In the genomic region with DNA sequence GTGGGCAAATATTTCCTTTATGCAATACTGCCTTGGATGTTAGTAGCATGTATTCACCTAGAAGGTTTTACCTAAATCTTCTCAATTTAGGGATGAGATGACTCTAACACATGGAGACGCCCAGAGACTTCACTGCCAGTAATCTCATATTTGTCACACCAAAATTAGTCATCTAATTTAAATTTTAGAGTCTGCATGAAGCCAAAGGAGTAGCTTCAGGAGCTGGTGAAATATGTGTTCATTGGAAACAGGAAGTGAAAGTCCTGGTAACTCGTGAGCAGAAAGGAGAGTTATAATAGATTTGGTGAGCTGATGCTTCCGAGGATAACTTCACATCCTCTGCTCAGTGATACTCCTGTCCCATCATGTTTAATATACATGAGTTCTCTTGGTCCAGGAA, we compare ENCODE assay signal across 33 mouse cellular contexts. TPM values are rescaled to one million over a fixed set of nuclear protein-coding genes. Genes with fewer than 3 reads are reported as not detected.
DNase-seq lines count a peak whose midpoint lies in the region; ATAC-seq and TF ChIP-seq lines count a peak whose summit lies in the region.
"Had no signal": no experiment of that assay in that cellular context is flagged by ENCODE, and none has a peak within 500 bp of the region (broad histone marks: within the 10 kb centered on the region; RNA-seq: fewer than 3 reads in every experiment).

No protein-coding gene starts in this region.

- H3K9ac ChIP-seq in forebrain, embryonic 11.5 days (ENCODE audit: low read length): no peak overlapping the region
- no peak overlapping the region for H3K9ac ChIP-seq in forebrain, embryonic 15.5 days (replicated peaks)
- H3K9ac ChIP-seq: embryonic facial prominence, embryonic 15.5 days; forebrain, postnatal 0 days; hindbrain, embryonic 15.5 days; intestine, embryonic 15.5 days; liver, embryonic 13.5 days; lung, embryonic 15.5 days; midbrain, embryonic 12.5 days had no signal

- TF ChIP-seq POLR2A in bone marrow macrophage, adult 2 months (IDR thresholded peaks at IDR 0.05; ENCODE audit: borderline replicate concordance, low read depth, low read length): no peak

- WGBS in macrophage (ENCODE audit: missing documents): 0% methylated on average over 3 of the region's 3 CpGs
- WGBS in forebrain, embryonic 11.5 days: 75% methylated on average over 3 of the region's 3 CpGs
- 81% methylated on average over 3 of the region's 3 CpGs for WGBS in forebrain, embryonic 15.5 days

- peak overlapping the region; percentile 95 for H3K27ac ChIP-seq in bone marrow macrophage, adult 2 months (ENCODE audit: insufficient read depth, low read depth, low read length)
- H3K27ac ChIP-seq in macrophage: peak overlapping the region; percentile 98
- no peak overlapping the region for H3K27ac ChIP-seq in forebrain, embryonic 11.5 days (ENCODE audit: low read depth, low read length)
- H3K27ac ChIP-seq in forebrain, embryonic 15.5 days (replicated peaks): no peak overlapping the region
- H3K27ac ChIP-seq: embryonic facial prominence, embryonic 15.5 days; heart, embryonic 10.5 days; hindbrain, embryonic 15.5 days; intestine, embryonic 15.5 days; liver, embryonic 13.5 days; lung, embryonic 15.5 days; midbrain, embryonic 12.5 days; stomach, postnatal 0 days had no signal

- 0 out of 2 replicates have a peak, but pooled peaks have one; percentile 4 for ATAC-seq in frontal cortex, adult (ENCODE audit: low TSS enrichment)
- no peak for ATAC-seq in forebrain, embryonic 11.5 days (replicated peaks; ENCODE audit: low FRiP score)
- ATAC-seq in forebrain, embryonic 15.5 days (replicated peaks): no peak
- ATAC-seq: forebrain, postnatal 0 days; intestine, embryonic 15.5 days had no signal

- H3K27me3 ChIP-seq in forebrain, embryonic 11.5 days (ENCODE audit: control insufficient read depth, insufficient read depth, low read length): no peaks in the 10 kb centered on the region
- H3K27me3 ChIP-seq in forebrain, embryonic 15.5 days: no peaks in the 10 kb centered on the region
- H3K27me3 ChIP-seq: embryonic facial prominence, embryonic 15.5 days; hindbrain, embryonic 15.5 days; intestine, embryonic 15.5 days; liver, embryonic 13.5 days; lung, embryonic 15.5 days; midbrain, embryonic 12.5 days had no signal

- peaks cover 15% of the 10 kb centered on the region for H3K4me1 ChIP-seq in bone marrow macrophage, adult 2 months (ENCODE audit: control insufficient read depth, insufficient read depth, low read length)
- H3K4me1 ChIP-seq in forebrain, embryonic 11.5 days (replicated peaks; ENCODE audit: control insufficient read depth, insufficient read depth, low read length): no peaks in the 10 kb centered on the region
- peaks cover 8% of the 10 kb centered on the region; the same call in 1 of the 2 replicates for H3K4me1 ChIP-seq in forebrain, embryonic 15.5 days
- H3K4me1 ChIP-seq: embryonic facial prominence, embryonic 15.5 days; heart, embryonic 10.5 days; intestine, embryonic 15.5 days; lung, embryonic 15.5 days had no signal

- peaks cover 85% of the 10 kb centered on the region for H3K79me2 ChIP-seq in macrophage (ENCODE audit: inconsistent target)

- peaks cover 5% of the 10 kb centered on the region for H3K36me3 ChIP-seq in macrophage (ENCODE audit: inconsistent target)
- no peaks in the 10 kb centered on the region for H3K36me3 ChIP-seq in forebrain, embryonic 11.5 days (ENCODE audit: control insufficient read depth, insufficient read depth, low read length)
- H3K36me3 ChIP-seq in forebrain, embryonic 15.5 days: no peaks in the 10 kb centered on the region
- H3K36me3 ChIP-seq: embryonic facial prominence, embryonic 15.5 days; heart, embryonic 10.5 days; hindbrain, embryonic 15.5 days; intestine, embryonic 15.5 days; liver, embryonic 13.5 days; lung, embryonic 15.5 days; midbrain, embryonic 12.5 days had no signal

- H3K4me3 ChIP-seq in bone marrow macrophage, adult 2 months (ENCODE audit: insufficient read depth, low read length): peak overlapping the region; percentile 60
- peak overlapping the region; percentile 87 for H3K4me3 ChIP-seq in macrophage (ENCODE audit: inconsistent target)
- H3K4me3 ChIP-seq in forebrain, embryonic 11.5 days (ENCODE audit: low read depth, low read length): no peak overlapping the region
- no peak overlapping the region for H3K4me3 ChIP-seq in forebrain, embryonic 15.5 days
- H3K4me3 ChIP-seq: embryonic facial prominence, embryonic 15.5 days; heart, embryonic 10.5 days; hindbrain, embryonic 15.5 days; intestine, embryonic 15.5 days; liver, embryonic 13.5 days; lung, embryonic 15.5 days; midbrain, embryonic 12.5 days had no signal

- H3K4me2 ChIP-seq in forebrain, embryonic 11.5 days (ENCODE audit: low read depth, low read length, severe bottlenecking): no peak overlapping the region
- H3K4me2 ChIP-seq in forebrain, embryonic 15.5 days (replicated peaks): no peak overlapping the region
- H3K4me2 ChIP-seq: embryonic facial prominence, embryonic 15.5 days; hindbrain, embryonic 15.5 days; intestine, embryonic 15.5 days; liver, embryonic 13.5 days; lung, embryonic 15.5 days; midbrain, embryonic 12.5 days had no signal

- no peak for DNase-seq in frontal cortex, adult 2 months (ENCODE audit: extremely low spot score in 1 of 2, low spot score in 1 of 2)
- DNase-seq in A20 (ENCODE audit: low read depth, low spot score): peak; percentile 84
- DNase-seq in forebrain, embryonic 11.5 days (ENCODE audit: low spot score): no peak
- DNase-seq in layer of hippocampus, adult 11-12 months (ENCODE audit: low spot score): no peak
- DNase-seq: adrenal gland, postnatal 36 days; cerebellum, adult 2 months; forebrain, postnatal 0 days; gastrocnemius, postnatal 36 days; heart, postnatal 4 days; kidney, postnatal 4 days; layer of hippocampus, adult 9-11 months; liver, embryonic 13.5 days; right cerebral cortex, postnatal 14 days; thymus, adult 2 months; thymus, postnatal 4 days had no signal

- no peaks in the 10 kb centered on the region for H3K9me3 ChIP-seq in forebrain, embryonic 11.5 days (ENCODE audit: control insufficient read depth, low read length)
- H3K9me3 ChIP-seq in forebrain, embryonic 15.5 days: no peaks in the 10 kb centered on the region
- H3K9me3 ChIP-seq: embryonic facial prominence, embryonic 15.5 days; heart, embryonic 10.5 days; hindbrain, embryonic 15.5 days; intestine, embryonic 15.5 days; liver, embryonic 13.5 days; lung, embryonic 15.5 days; midbrain, embryonic 12.5 days had no signal

- TF ChIP-seq CTCF in bone marrow macrophage, adult 2 months (IDR thresholded peaks at IDR 0.05; ENCODE audit: low read depth, low read length): no peak

RNA-seq across cellular contexts. Expression of a gene that starts 5.1 kb away (rescaled TPM):
- 1.8 and 2.5 TPM in 2 replicates for polyA plus RNA-seq in frontal cortex, adult 2 months (2012; rRNA removed)
- polyA plus RNA-seq in bone marrow macrophage, adult 2 months (2012; ENCODE audit: insufficient read depth, insufficient read length, missing spikeins): 150 TPM in 2 replicates
- total RNA-seq in macrophage (2018; cell fraction: chromatin; rRNA removed): 100 to 1,000 TPM in 3 of 26 experiments, 10 to 100 TPM in 23; 15.7 to 110 (median 77.8) TPM
- total RNA-seq in macrophage (2018; cell fraction: cytosol; rRNA removed): 100 to 1,000 TPM in 20 of 26 experiments, 10 to 100 TPM in 6; 70.1 to 159 (median 117) TPM
- 100 to 1,000 TPM in 9 of 26 experiments, 10 to 100 TPM in 17; 36.5 to 139 (median 79.4) TPM for total RNA-seq in macrophage (2018; cell fraction: nucleus; rRNA removed)
- polyA plus RNA-seq in macrophage (2018): 84.8 to 185 TPM (median 109 TPM) in 3 replicates
- polyA plus RNA-seq in forebrain, embryonic 11.5 days (2014; fragmentation: Nextera tagmentation; extraction: Ambion mirVana): 1.2 and 1.3 TPM in 2 replicates
- 0.68 and 0.98 TPM in 2 replicates for polyA plus RNA-seq in forebrain, embryonic 15.5 days (2015; fragmentation: Nextera tagmentation; extraction: Ambion mirVana)

RNA-seq across cellular contexts. Expression of a gene that starts 5.1 kb away (rescaled TPM):
- 46.6 and 50.8 TPM in 2 replicates for polyA plus RNA-seq in frontal cortex, adult 2 months (2012; rRNA removed)
- polyA plus RNA-seq in bone marrow macrophage, adult 2 months (2012; ENCODE audit: insufficient read depth, insufficient read length, missing spikeins): 66.9 and 74.5 TPM in 2 replicates
- total RNA-seq in macrophage (2018; cell fraction: chromatin; rRNA removed): 100 to 1,000 TPM in 3 of 26 experiments, 10 to 100 TPM in 23; 36.6 to 109 (median 66.1) TPM
- 10 to 100 TPM; 43.8 to 80.1 (median 68.6) TPM for total RNA-seq in macrophage (2018; cell fraction: cytosol; rRNA removed)
- total RNA-seq in macrophage (2018; cell fraction: nucleus; rRNA removed): 100 to 1,000 TPM in 3 of 26 experiments, 10 to 100 TPM in 23; 39.4 to 128 (median 62.4) TPM
- 50.8 to 76.2 TPM (median 59.4 TPM) in 3 replicates for polyA plus RNA-seq in macrophage (2018)
- 11.6 and 11.9 TPM in 2 replicates for polyA plus RNA-seq in forebrain, embryonic 11.5 days (2014; fragmentation: Nextera tagmentation; extraction: Ambion mirVana)
- 15.6 and 15.9 TPM in 2 replicates for polyA plus RNA-seq in forebrain, embryonic 15.5 days (2015; fragmentation: Nextera tagmentation; extraction: Ambion mirVana)

RNA-seq across cellular contexts. Expression of a gene that starts 35.6 kb away (rescaled TPM):
- polyA plus RNA-seq in frontal cortex, adult 2 months (2012; rRNA removed): 3.3 and 3.9 TPM in 2 replicates
- polyA plus RNA-seq in bone marrow macrophage, adult 2 months (2012; ENCODE audit: insufficient read depth, insufficient read length, missing spikeins): 1.3 and 2.0 TPM in 2 replicates
- 10 to 100 TPM in 1 of 26 experiments, 1 to 10 TPM in 25; 1.2 to 10.7 (median 3.9) TPM for total RNA-seq in macrophage (2018; cell fraction: chromatin; rRNA removed)
- total RNA-seq in macrophage (2018; cell fraction: cytosol; rRNA removed): 1 to 10 TPM in 2 of 26 experiments, under 1 TPM in 24; 0.17 to 1.6 (median 0.43) TPM
- total RNA-seq in macrophage (2018; cell fraction: nucleus; rRNA removed): 10 to 100 TPM in 2 of 26 experiments, 1 to 10 TPM in 24; 1.3 to 12.8 (median 2.9) TPM
- 0.42 to 0.85 TPM (median 0.52 TPM) in 3 replicates for polyA plus RNA-seq in macrophage (2018)
- 0.37 and 0.80 TPM in 2 replicates for polyA plus RNA-seq in forebrain, embryonic 11.5 days (2014; fragmentation: Nextera tagmentation; extraction: Ambion mirVana)
- polyA plus RNA-seq in forebrain, embryonic 15.5 days (2015; fragmentation: Nextera tagmentation; extraction: Ambion mirVana): 1.2 and 2.0 TPM in 2 replicates

RNA-seq across cellular contexts. Expression of a gene that starts 45.4 kb away (rescaled TPM):
- not detected in 2 replicates for polyA plus RNA-seq in frontal cortex, adult 2 months (2012; rRNA removed)
- polyA plus RNA-seq in bone marrow macrophage, adult 2 months (2012; ENCODE audit: insufficient read depth, insufficient read length, missing spikeins): not detected in 2 replicates
- total RNA-seq in macrophage (2018; cell fraction: chromatin; rRNA removed): 10 to 100 TPM in 8 of 26 experiments, 1 to 10 TPM in 16, not detected in 2; 1.3 to 19.9 (median 8.2) TPM
- under 1 TPM in 5 of 26 experiments, not detected in 21; 0.29 to 0.88 (median 0.36) TPM for total RNA-seq in macrophage (2018; cell fraction: cytosol; rRNA removed)
- total RNA-seq in macrophage (2018; cell fraction: nucleus; rRNA removed): 1 to 10 TPM in 17 of 26 experiments, under 1 TPM in 2, not detected in 7; 0.92 to 5.0 (median 2.5) TPM
- not detected in 3 replicates for polyA plus RNA-seq in macrophage (2018)
- polyA plus RNA-seq in forebrain, embryonic 11.5 days (2014; fragmentation: Nextera tagmentation; extraction: Ambion mirVana): not detected in 2 replicates
- not detected in 2 replicates for polyA plus RNA-seq in forebrain, embryonic 15.5 days (2015; fragmentation: Nextera tagmentation; extraction: Ambion mirVana)
- total RNA-seq: adrenal gland, postnatal 36 days; forebrain, postnatal 0 days; gastrocnemius, adult 18-20 months; gastrocnemius, postnatal 36 days; heart, postnatal 4 days; left cerebral cortex, adult 18-20 months; left cerebral cortex, postnatal 36 days had no signal
- polyA plus RNA-seq: cerebellum, adult 2 months; embryonic facial prominence, embryonic 15.5 days; forebrain, postnatal 0 days; heart, embryonic 10.5 days; heart, embryonic 16.5 days; hindbrain, embryonic 15.5 days; intestine, embryonic 15.5 days; kidney, embryonic 14.5 days; limb, embryonic 14.5 days; liver, embryonic 13.5 days; lung, embryonic 15.5 days; midbrain, embryonic 12.5 days; neural tube, embryonic 11.5 days; stomach, postnatal 0 days had no signal

RNA-seq across cellular contexts. Expression of a gene that starts 56.0 kb away (rescaled TPM):
- polyA plus RNA-seq in frontal cortex, adult 2 months (2012; rRNA removed): not detected in 2 replicates
- 0.72 TPM in 1 of 2 replicates, not detected in the other for polyA plus RNA-seq in bone marrow macrophage, adult 2 months (2012; ENCODE audit: insufficient read depth, insufficient read length, missing spikeins)
- 1 to 10 TPM in 24 of 26 experiments, under 1 TPM in 2; 0.46 to 5.2 (median 3.3) TPM for total RNA-seq in macrophage (2018; cell fraction: chromatin; rRNA removed)
- under 1 TPM in 25 of 26 experiments, not detected in 1; 0.05 to 0.55 (median 0.26) TPM for total RNA-seq in macrophage (2018; cell fraction: cytosol; rRNA removed)
- total RNA-seq in macrophage (2018; cell fraction: nucleus; rRNA removed): 1 to 10 TPM in 23 of 26 experiments, under 1 TPM in 3; 0.52 to 5.1 (median 2.5) TPM
- 0.14 to 0.44 TPM (median 0.25 TPM) in 3 replicates for polyA plus RNA-seq in macrophage (2018)
- not detected in 2 replicates for polyA plus RNA-seq in forebrain, embryonic 11.5 days (2014; fragmentation: Nextera tagmentation; extraction: Ambion mirVana)
- not detected in 2 replicates for polyA plus RNA-seq in forebrain, embryonic 15.5 days (2015; fragmentation: Nextera tagmentation; extraction: Ambion mirVana)
- total RNA-seq: adrenal gland, postnatal 36 days; forebrain, postnatal 0 days; gastrocnemius, adult 18-20 months; gastrocnemius, postnatal 36 days; heart, postnatal 4 days; left cerebral cortex, adult 18-20 months; left cerebral cortex, postnatal 36 days had no signal
- polyA plus RNA-seq: cerebellum, adult 2 months; embryonic facial prominence, embryonic 15.5 days; forebrain, postnatal 0 days; heart, embryonic 10.5 days; heart, embryonic 16.5 days; hindbrain, embryonic 15.5 days; intestine, embryonic 15.5 days; kidney, embryonic 14.5 days; limb, embryonic 14.5 days; liver, embryonic 13.5 days; lung, embryonic 15.5 days; midbrain, embryonic 12.5 days; neural tube, embryonic 11.5 days; stomach, postnatal 0 days had no signal

Comparison
In these comparisons a context has a peak if more than half of its experiments do, and no peak if none do; other contexts are left out.
1. H3K27ac ChIP-seq: peak in bone marrow macrophage, adult 2 months (single experiment) and macrophage (single experiment); none in forebrain, embryonic 11.5 days (single experiment) and forebrain, embryonic 15.5 days (single experiment).
2. H3K4me3 ChIP-seq: peak in bone marrow macrophage, adult 2 months (single experiment) and macrophage (single experiment); none in forebrain, embryonic 11.5 days (single experiment) and forebrain, embryonic 15.5 days (single experiment).
3. RNA of a gene that starts 5.1 kb away (polyA plus RNA-seq): 150 TPM in bone marrow macrophage, adult 2 months and 84.8 to 185 TPM in macrophage; 1.8 to 2.5 TPM in frontal cortex, adult 2 months, 1.2 to 1.3 TPM in forebrain, embryonic 11.5 days and 0.68 to 0.98 TPM in forebrain, embryonic 15.5 days; every median in the first group is over 10 times any median in the second.